Mouse (Mus musculus) right cerebral cortex, postnatal 25 days (tissue): Measurements from ENCODE around the gene Pkib.
A peak's percentile ranks its signal among the peaks of the same experiment; 100 is the strongest.

Experiments
- DNase-seq: peaks from one replicate; pipeline ENCODE4 v3.0.0; 2022

Pkib gene

GRCm38 (mm10) chr10:57631896-57632867 lies at the start of gene Pkib:
TSS of gene Pkib (plus strand) at chr10:57631981.
- peak; percentile 79 for DNase-seq

GRCm38 (mm10) chr10:57583927-57584326 lies 47.9 kb upstream of the Pkib start:
- no peak for DNase-seq

GRCm38 (mm10) chr10:57594266-57594665 lies 37.5 kb upstream of the Pkib start:
- no peak for DNase-seq

- DNase-seq = no peak
These were observed 34.6 kb upstream of the Pkib start for GRCm38 (mm10) chr10:57597172-57597571.

- no peak for DNase-seq
These were observed 28.8 kb upstream of the Pkib start for GRCm38 (mm10) chr10:57602951-57603350.

- DNase-seq = no peak
These were observed 8.5 kb upstream of the Pkib start for GRCm38 (mm10) chr10:57623311-57623710.

- DNase-seq = no peak
These were observed 4.0 kb upstream of the Pkib start for GRCm38 (mm10) chr10:57627773-57628172.

- no peak for DNase-seq
These were observed 1.2 kb upstream of the Pkib start for GRCm38 (mm10) chr10:57630557-57630956.

GRCm38 (mm10) chr10:57632868-57633240 lies 1.1 kb downstream of the Pkib start:
- DNase-seq = no peak

- no peak for DNase-seq
These were observed 5.2 kb downstream of the Pkib start for GRCm38 (mm10) chr10:57636970-57637369.

GRCm38 (mm10) chr10:57638250-57638649 lies 6.5 kb downstream of the Pkib start:
- no peak for DNase-seq

- DNase-seq = no peak
These were observed 7.8 kb downstream of the Pkib start for GRCm38 (mm10) chr10:57639540-57639939.

- no peak for DNase-seq
These were observed 21.5 kb downstream of the Pkib start for GRCm38 (mm10) chr10:57653297-57653696.

GRCm38 (mm10) chr10:57660505-57660904 lies 28.7 kb downstream of the Pkib start:
- no peak for DNase-seq

GRCm38 (mm10) chr10:57663758-57664157 lies 32.0 kb downstream of the Pkib start:
- no peak for DNase-seq

GRCm38 (mm10) chr10:57664253-57664652 lies 32.5 kb downstream of the Pkib start:
- DNase-seq = no peak

- no peak for DNase-seq
These were observed 44.0 kb downstream of the Pkib start for GRCm38 (mm10) chr10:57675740-57676139.

GRCm38 (mm10) chr10:57687999-57688398 lies 56.2 kb downstream of the Pkib start:
- DNase-seq = no peak

- DNase-seq = no peak
These were observed 58.4 kb downstream of the Pkib start for GRCm38 (mm10) chr10:57690161-57690560.

- DNase-seq = no peak
These were observed 70.5 kb downstream of the Pkib start for GRCm38 (mm10) chr10:57702246-57702645.

- DNase-seq = no peak
These were observed 89.3 kb downstream of the Pkib start for GRCm38 (mm10) chr10:57721035-57721434.

GRCm38 (mm10) chr10:57722363-57722762 lies 90.6 kb downstream of the Pkib start:
- DNase-seq = no peak

- DNase-seq = no peak
These were observed 95.9 kb downstream of the Pkib start for GRCm38 (mm10) chr10:57727666-57728065.

GRCm38 (mm10) chr10:57731672-57732071 lies 99.9 kb downstream of the Pkib start:
- no peak for DNase-seq

GRCm38 (mm10) chr10:57740733-57741132 lies 109.0 kb downstream of the Pkib start:
- no peak for DNase-seq
